Mouse (Mus musculus) intestine, embryonic 16.5 days (tissue): ENCODE results near the gene Bbs5. TPM values are rescaled to one million over a fixed set of nuclear protein-coding genes. Genes with fewer than 3 reads are reported as not detected.

ENCODE experiments used
- ATAC-seq: fragments of 200-750 bp; cut with Nextera tagmentation; 2 replicates; pipeline ENCODE4 v1.8.0; 2017; ENCODE audit warnings: moderate TSS enrichment, moderate library complexity
- H3K27ac ChIP-seq: fragments of 300-500 bp; sonication (generic); 2 replicates; pipeline ENCODE4 v1.5.1; 2014; ENCODE audit warnings: mild to moderate bottlenecking, low read length
- H3K27me3 ChIP-seq: fragments of 300-500 bp; sonication (generic); replicated peaks from 2 replicates; pipeline ENCODE4 v1.6.1; 2014; ENCODE audit warnings: low read length, control low read depth, mixed read lengths; ENCODE audit not compliant: control insufficient read depth, insufficient read depth
- H3K36me3 ChIP-seq: fragments of 300-500 bp; sonication (generic); 2 replicates; pipeline ENCODE4 v1.6.1; 2014; ENCODE audit warnings: low read length, control low read depth; ENCODE audit not compliant: control insufficient read depth, insufficient read depth
- H3K4me1 ChIP-seq: fragments of 300-500 bp; sonication (generic); 2 replicates; pipeline ENCODE4 v1.6.1; 2014; ENCODE audit warnings: low read length, control low read depth, mixed read lengths; ENCODE audit not compliant: control insufficient read depth, insufficient read depth
- H3K4me2 ChIP-seq: fragments of 300-500 bp; sonication (generic); 2 replicates; pipeline ENCODE4 v1.6.1; 2014; ENCODE audit warnings: low read depth, low read length, control low read depth
- H3K4me3 ChIP-seq: fragments of 300-500 bp; sonication (generic); 2 replicates; pipeline ENCODE4 v1.5.1; 2014; ENCODE audit warnings: mild to moderate bottlenecking, low read length
- H3K9ac ChIP-seq: fragments of 300-500 bp; sonication (generic); 2 replicates; pipeline ENCODE4 v1.6.1; 2014; ENCODE audit warnings: low read depth, low read length
- H3K9me3 ChIP-seq: fragments of 300-500 bp; sonication (generic); 2 replicates; pipeline ENCODE4 v1.6.1; 2016; ENCODE audit warnings: low read length, control low read depth; ENCODE audit not compliant: control insufficient read depth
- WGBS: fragments of 180-500 bp; shearing (Covaris S2); extraction: QIAGEN DNeasy Blood & Tissue Kit; methylation state at CpG from one replicate; pipeline ENCODE4 v1.1.7; 2014; 5-methylcytosine and 5-hydroxymethylcytosine counted together
- polyA plus RNA-seq: library from polyadenylated mRNA; unstranded; fragments of >200 nt; fragmentation: Nextera tagmentation; extraction: Ambion mirVana; gene quantifications from 2 replicates; pipeline ENCODE4 v1.2.1, GENCODE M21; 2015

The Bbs5 gene
- polyA plus RNA-seq, 1 experiment from 2014 or later = 11.1 TPM

DNA sequence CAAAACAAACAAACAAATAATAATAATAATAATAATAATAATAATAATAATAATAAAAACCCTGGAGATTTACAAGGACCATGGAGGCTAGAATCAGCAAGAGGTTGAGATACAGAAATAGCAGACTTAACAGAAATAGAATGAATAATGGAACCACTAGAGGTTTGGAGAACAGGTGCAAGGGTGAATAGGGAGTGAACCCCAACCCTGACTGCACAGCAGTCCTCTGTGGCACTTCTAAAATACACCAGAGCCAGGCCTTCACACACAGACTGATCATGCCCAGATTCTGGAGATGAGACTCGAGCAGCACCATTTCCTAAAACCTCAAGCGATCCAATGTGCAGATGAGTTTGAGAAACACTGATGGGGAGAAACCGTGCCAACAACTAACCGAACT lies 35.0 kb downstream of the Bbs5 start:
- 97% methylated on average over 4 of the region's 4 CpGs for WGBS
- Histone ChIP-seq H3K27ac (no peak overlapping the region), H3K4me1 (no peaks in the 10 kb centered on the region), H3K4me2 (no peak overlapping the region), H3K9me3 (no peaks in the 10 kb centered on the region), H3K4me3 (no peak overlapping the region), H3K9ac (no peak overlapping the region), H3K36me3 (no peaks in the 10 kb centered on the region), H3K27me3 (no peaks in the 10 kb centered on the region)
- ATAC-seq = no peak

DNA sequence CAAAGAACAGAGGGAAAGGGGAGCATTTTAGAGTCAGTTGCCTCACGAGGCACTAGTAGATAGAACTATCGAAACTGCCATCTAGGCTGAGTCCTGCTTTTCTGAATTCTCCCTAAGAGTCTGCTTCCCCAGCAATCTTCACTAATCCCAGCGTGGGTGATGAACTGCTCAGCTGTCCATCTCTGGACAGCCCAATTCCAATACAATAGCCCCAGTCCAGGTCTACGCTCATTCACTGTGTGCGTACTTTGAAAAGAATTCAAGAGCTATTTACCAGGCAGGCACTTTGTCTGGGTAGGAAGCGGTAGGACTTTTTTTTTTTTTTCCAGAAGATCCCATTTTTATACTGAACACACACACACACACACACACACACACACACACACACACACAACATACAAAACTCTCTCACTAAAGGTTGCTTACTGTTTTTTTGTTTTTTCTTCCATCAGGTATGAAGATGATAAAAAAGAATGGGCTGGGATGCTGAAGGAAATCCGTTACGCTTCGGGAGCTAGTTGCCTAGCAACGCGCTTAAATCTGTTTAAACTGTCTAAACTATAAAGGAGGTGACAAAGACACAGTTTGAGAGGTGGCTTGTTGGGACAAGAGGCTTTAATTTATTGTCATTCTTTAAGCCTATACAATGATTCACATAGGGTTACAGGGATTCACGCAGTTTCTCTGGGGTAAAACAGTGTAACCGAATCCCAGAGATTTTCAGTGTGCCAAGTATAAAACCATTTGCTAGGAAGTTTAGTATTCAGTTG lies 36.2 kb downstream of the Bbs5 start:
- ATAC-seq = no peak
- H3K4me1 ChIP-seq = no peaks in the 10 kb centered on the region
- 76% methylated on average over 13 of the region's 13 CpGs for WGBS

DNA sequence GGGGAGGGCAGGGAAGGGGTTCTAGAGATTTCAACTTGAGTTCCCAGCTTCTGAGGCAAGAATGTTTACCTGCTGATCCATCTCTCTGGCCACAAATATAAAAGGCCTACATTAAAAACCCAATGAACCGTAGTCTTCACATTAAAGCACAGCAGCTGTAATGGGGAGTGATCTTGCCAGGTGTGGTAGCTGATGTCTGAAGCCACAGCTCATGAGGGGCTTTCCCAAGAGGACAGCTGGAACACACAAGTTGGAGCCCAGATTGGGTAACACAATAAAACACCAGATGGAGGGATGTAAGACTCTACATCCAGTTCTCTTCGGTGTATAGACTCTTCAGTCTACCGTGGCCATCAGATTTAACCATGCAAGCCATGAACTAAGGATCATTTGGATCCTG lies 37.5 kb downstream of the Bbs5 start:
- Histone ChIP-seq H3K36me3 (no peaks in the 10 kb centered on the region), H3K4me2 (no peak overlapping the region), H3K9me3 (no peaks in the 10 kb centered on the region), H3K4me3 (no peak overlapping the region), H3K27me3 (no peaks in the 10 kb centered on the region), H3K27ac (no peak overlapping the region), H3K9ac (no peak overlapping the region), H3K4me1 (no peaks in the 10 kb centered on the region)
- ATAC-seq = no peak
- 89% methylated on average over 3 of the region's 3 CpGs for WGBS

More for the DNA sequence above, 36.2 kb downstream of the Bbs5 start:
- H3K9ac ChIP-seq = no peak overlapping the region
- H3K36me3 ChIP-seq = no peaks in the 10 kb centered on the region
- no peaks in the 10 kb centered on the region for H3K27me3 ChIP-seq
- no peak overlapping the region for H3K4me3 ChIP-seq
- no peaks in the 10 kb centered on the region for H3K9me3 ChIP-seq
- H3K27ac ChIP-seq = no peak overlapping the region
- H3K4me2 ChIP-seq = no peak overlapping the region

DNA sequence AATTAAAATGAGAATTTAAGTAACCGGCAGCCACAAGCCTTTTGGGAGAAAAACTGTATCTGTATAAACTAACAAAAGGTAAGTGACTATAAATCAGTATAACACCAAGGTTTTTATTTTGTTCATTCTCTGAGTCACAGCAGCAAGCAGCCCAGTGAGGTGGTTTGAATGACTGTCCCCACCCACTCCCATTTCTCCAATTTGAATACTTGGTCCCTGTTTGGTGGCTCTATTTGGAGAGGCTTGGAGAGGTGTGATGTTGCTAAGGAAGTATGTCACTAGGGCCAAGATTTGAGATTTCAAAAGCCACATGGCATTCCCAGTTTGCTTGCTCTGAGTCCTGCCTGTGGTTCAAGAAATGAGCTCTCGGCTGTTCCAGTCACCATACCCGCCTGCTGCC lies 43.2 kb downstream of the Bbs5 start:
- Histone ChIP-seq H3K27ac (no peak overlapping the region), H3K4me2 (no peak overlapping the region), H3K4me1 (no peaks in the 10 kb centered on the region), H3K36me3 (no peaks in the 10 kb centered on the region; the same call in 1 of the 2 replicates), H3K9ac (no peak overlapping the region), H3K27me3 (no peaks in the 10 kb centered on the region), H3K4me3 (no peak overlapping the region), H3K9me3 (no peaks in the 10 kb centered on the region)
- WGBS = 93% methylated on average over 3 of the region's 3 CpGs
- no peak for ATAC-seq

DNA sequence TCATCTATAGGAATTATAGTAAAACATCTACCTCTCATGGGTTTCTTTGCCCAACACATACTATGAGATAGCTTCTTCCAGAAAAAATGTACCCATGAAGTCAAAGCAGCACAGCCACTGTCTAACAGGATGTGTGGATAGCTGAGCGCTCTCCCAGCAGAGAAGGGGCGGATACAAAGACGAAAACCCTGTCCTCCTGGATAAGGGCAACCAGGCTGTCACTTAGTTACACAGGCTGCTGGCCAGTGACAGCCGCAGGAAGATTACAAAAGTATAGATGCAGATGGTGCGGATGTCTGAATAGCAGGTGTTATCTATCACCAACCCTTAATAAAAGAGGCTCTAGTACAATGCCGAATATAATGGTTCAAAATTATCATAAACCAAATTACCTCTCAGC lies 43.9 kb downstream of the Bbs5 start:
- H3K36me3 ChIP-seq = no peaks in the 10 kb centered on the region; the same call in 1 of the 2 replicates
- H3K9ac ChIP-seq = no peak overlapping the region
- no peaks in the 10 kb centered on the region for H3K9me3 ChIP-seq
- no peak overlapping the region for H3K4me3 ChIP-seq
- no peak overlapping the region for H3K27ac ChIP-seq
- no peak overlapping the region for H3K4me2 ChIP-seq
- no peaks in the 10 kb centered on the region for H3K27me3 ChIP-seq
- ATAC-seq = no peak
- WGBS = 88% methylated on average over 6 of the region's 6 CpGs
- H3K4me1 ChIP-seq = no peaks in the 10 kb centered on the region

DNA sequence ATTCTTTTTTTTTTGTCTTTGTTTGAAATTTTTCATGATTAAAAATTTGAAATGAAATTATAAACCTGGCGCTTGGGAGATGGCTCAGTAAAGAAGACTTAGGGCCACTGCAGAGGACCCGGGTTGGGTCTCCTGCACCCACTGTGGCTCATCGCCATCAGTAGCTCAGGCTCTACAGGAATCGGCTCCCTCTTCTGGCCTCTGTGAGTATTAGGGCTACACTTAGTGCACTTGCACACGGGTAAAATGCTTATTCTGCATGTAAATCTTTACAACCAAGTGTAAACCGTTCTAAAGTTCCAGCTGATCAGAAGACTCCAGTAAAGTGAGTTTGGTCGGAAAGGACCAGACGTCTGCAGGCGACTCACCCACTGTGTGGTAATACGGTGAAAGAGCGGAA lies 46.5 kb downstream of the Bbs5 start:
- Histone ChIP-seq H3K9ac (no peak overlapping the region), H3K27me3 (no peaks in the 10 kb centered on the region), H3K36me3 (no peaks in the 10 kb centered on the region; the same call in 1 of the 2 replicates), H3K9me3 (no peaks in the 10 kb centered on the region), H3K4me1 (no peaks in the 10 kb centered on the region), H3K4me2 (no peak overlapping the region), H3K4me3 (no peak overlapping the region), H3K27ac (no peak overlapping the region)
- no peak for ATAC-seq
- WGBS = 92% methylated on average over 11 of the region's 11 CpGs

DNA sequence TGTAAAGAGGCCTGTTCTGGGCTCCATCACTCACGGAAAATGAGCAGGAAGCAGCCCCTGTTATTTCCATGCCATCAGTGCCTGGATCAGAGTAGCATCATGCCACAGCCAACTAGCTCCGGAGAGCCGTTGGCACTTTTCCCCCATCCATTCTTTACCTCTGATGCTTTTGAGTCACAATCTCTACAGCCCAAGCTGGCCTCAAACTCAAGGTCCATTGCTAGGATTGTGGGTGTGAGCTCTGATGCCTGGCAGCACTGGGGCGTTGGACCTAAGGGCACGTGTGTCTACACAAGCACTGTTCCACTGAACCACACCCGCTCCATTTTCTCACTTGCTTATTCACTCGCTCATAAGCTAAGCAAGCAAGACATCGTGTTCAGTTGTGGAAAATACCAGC lies 53.5 kb downstream of the Bbs5 start:
- WGBS = 93% methylated on average over 8 of the region's 8 CpGs
- H3K4me2 ChIP-seq = no peak overlapping the region
- H3K36me3 ChIP-seq = 0 out of 2 replicates have a peak, but pooled peaks cover 4% of the 10 kb centered on the region
- no peak for ATAC-seq
- H3K9me3 ChIP-seq = no peaks in the 10 kb centered on the region
- H3K4me3 ChIP-seq = no peak overlapping the region
- H3K4me1 ChIP-seq = no peaks in the 10 kb centered on the region
- no peaks in the 10 kb centered on the region for H3K27me3 ChIP-seq
- H3K27ac ChIP-seq = no peak overlapping the region
- no peak overlapping the region for H3K9ac ChIP-seq

DNA sequence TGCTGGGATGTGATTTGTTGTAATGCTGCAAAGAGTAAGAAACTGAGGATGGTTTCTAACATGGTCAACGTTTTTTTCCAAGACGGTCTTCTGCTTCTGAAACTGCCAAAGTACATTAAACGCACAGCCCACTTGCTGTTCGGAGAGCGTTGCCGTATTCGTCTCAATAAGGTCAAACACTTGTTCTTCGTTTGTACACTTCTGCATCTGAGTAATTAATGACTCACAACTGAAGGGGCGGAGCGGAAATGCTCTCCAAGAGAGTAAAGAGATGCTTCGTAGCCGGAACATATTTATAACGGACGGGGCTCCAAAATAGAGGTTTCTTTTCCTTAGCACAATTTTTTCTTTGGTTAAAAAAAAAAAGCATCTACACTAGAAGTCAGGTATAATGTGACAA lies 65.2 kb downstream of the Bbs5 start:
- no peaks in the 10 kb centered on the region for H3K27me3 ChIP-seq
- H3K4me1 ChIP-seq = no peaks in the 10 kb centered on the region
- 78% methylated on average over 14 of the region's 14 CpGs for whole genome bisulfite sequencing
- H3K9me3 ChIP-seq = no peaks in the 10 kb centered on the region
- no peak overlapping the region for H3K4me3 ChIP-seq
- no peak overlapping the region for H3K27ac ChIP-seq
- H3K36me3 ChIP-seq = no peaks in the 10 kb centered on the region; the same call in 1 of the 2 replicates
- H3K9ac ChIP-seq = no peak overlapping the region
- ATAC-seq = no peak
- H3K4me2 ChIP-seq = no peak overlapping the region

DNA sequence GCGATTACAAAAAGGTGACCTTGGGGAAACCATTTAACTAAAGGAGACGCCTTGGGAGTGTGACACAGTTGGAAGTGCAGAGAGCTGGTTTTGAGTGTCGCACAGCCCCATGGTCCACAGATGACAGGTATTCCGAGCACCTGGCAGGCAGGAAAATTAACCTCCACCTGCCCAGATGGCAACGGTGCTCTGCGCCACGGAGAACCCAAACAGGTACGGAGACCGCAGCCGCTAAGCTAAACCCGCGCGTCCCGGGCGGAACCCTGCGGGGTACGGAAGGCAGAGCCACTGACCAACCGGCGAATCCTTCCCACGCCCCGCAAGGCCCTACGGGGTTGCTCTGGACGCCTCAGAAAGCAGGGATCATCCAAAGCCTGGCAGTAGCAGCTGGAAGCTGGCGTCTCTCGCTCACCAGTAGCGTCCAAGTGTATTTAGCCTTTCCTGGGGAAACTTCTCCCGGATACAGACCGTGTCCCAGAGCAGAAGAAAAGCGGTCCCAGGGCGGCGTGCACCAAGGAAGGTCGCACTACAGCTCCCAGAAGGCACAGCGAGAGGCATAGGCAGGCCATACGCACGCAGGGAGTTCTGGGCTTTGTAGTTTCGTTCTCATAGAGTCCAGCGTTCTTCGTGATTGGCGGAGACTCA lies 66.1 kb downstream of the Bbs5 start, which contains the start of gene Fastkd1:
Gene Fastkd1 (minus strand): TSS at position 536 of the 645 bp plus-strand sequence.
- peak; percentile 100 for ATAC-seq
- H3K36me3 ChIP-seq = no peaks in the 10 kb centered on the region; the same call in 1 of the 2 replicates
- H3K9ac ChIP-seq = peak within 1 kb of the TSS; percentile 83
- peak within 1 kb of the TSS; percentile 71 for H3K4me2 ChIP-seq
- peak within 1 kb of the TSS; percentile 83 for H3K27ac ChIP-seq
- no peaks in the 10 kb centered on the region for H3K27me3 ChIP-seq
- peak within 1 kb of the TSS; percentile 86 for H3K4me3 ChIP-seq
- under 1% methylated on average over 39 of the region's 39 CpGs for WGBS
- H3K9me3 ChIP-seq = no peaks in the 10 kb centered on the region
- no peaks in the 10 kb centered on the region for H3K4me1 ChIP-seq
